Mouse (Mus musculus) CD4-positive helper T cell, adult 2 months (primary cell): ENCODE results near the gene Ksr2.

Experiments
- DNase-seq: peaks from one replicate; pipeline ENCODE4 v3.0.0-alpha.2; 2012; ENCODE audit warnings: low read depth, missing footprints, low spot score

Gene Ksr2

GRCm38 (mm10) chr5:117482013-117482412, 68.2 kb downstream of the Ksr2 start:
- peak; percentile 3 for DNase-seq

DNA sequence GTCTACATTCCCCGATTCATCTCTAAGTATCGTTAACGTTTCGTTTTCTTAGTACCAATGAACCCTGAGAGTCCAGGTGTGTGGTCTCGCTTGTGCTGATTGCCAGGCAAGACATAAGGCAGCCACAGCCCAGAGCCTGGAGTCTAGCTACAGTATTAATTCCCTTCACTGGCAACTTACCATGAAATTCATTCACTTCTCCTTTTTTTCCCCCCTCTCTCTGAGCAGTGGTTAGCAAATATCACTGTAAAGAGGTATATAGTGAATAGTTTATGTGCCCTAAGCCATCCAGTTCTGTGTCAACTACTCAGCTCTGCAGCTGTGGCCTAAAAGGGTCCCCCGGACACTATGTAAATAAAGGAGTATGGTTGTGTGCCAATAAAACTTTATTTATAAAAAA, 71.6 kb downstream of the Ksr2 start:
- DNase-seq = no peak

DNA sequence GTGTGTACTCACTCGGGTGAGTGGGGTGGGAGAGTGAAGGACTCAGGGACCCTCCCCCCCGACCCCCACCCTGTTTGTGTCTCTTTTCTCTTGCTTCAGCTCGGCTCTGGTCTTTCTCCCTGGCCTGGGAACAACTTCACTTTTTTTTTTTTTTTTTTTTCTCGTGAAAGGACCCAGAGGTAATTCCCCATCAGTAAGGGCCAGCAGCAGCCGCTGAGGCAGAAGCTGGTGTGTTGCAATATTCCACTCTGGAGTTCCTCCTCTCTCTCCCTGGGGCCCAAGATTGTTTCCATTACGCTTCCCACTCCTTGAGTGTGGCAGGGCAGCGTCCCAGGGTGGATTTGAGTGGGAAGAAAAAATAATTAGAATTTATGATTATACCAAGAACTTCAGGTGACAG, 72.3 kb downstream of the Ksr2 start:
- no peak for DNase-seq

GRCm38 (mm10) chr5:117488155-117488554, 74.4 kb downstream of the Ksr2 start:
- no peak for DNase-seq

GRCm38 (mm10) chr5:117488670-117489325, 75.0 kb downstream of the Ksr2 start:
- DNase-seq = no peak

- peak; percentile 38 for DNase-seq
Measured at GRCm38 (mm10) chr5:117492933-117493863, 79.4 kb downstream of the Ksr2 start.

DNA sequence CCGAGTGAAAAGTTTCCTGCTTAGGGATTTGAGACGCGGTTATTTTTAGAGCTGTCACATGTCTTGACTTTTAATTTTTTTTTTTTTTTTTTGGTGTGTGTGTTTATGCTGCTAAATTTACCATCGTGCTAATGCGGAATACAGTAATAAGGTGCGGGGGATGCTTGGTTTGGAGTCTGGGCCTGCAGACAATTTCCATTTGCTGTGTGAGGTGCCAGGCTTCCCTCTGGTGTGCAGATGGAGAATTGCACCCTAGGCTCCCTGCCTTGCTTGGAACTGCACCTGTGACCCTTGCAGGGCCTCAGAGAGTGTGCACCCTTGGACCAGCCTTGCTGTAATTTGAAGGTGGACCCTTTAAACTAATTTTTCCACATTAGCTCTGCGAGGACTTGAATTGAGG, 80.1 kb downstream of the Ksr2 start:
- DNase-seq = peak; percentile 53

DNA sequence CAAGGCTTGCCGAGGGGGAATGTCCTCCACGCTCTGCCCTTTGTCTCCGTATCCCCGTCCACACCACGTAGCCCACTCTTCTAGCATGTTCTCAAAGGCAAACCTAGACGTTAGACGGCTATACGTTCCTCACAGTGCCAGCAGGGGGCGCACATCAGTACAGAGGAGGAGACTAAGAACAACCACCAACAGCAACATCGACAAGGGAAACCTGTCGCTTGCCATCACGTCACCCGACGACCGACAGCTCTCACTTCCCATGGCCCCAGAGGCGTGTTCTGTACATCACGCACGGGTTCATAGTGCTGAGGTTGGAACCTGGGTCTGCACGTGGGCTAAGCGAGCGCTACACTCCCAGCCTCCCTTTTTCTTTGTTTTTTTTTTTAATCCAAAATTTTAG, 83.3 kb downstream of the Ksr2 start:
- DNase-seq = no peak

GRCm38 (mm10) chr5:117502611-117503010, 88.8 kb downstream of the Ksr2 start:
- DNase-seq = peak; percentile 38

DNA sequence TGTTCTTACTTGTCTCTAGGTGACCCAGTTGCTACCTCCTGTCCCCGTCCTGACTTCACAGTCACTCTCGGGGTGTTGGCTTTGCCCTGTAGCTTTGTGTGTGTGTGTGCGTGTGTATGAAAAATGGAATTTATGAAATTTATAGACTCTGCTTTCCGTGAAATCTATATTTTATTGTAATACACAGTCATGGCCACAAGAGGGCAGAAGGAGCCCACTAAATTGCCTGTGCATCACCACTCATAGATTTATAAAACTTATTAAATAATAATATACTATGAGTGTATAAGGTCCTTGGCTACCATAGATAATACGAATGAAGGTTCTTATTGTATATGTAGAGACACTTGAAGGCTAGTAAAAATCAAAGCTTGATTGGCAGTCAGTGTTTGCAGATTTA, 90.6 kb downstream of the Ksr2 start:
- no peak for DNase-seq

DNA sequence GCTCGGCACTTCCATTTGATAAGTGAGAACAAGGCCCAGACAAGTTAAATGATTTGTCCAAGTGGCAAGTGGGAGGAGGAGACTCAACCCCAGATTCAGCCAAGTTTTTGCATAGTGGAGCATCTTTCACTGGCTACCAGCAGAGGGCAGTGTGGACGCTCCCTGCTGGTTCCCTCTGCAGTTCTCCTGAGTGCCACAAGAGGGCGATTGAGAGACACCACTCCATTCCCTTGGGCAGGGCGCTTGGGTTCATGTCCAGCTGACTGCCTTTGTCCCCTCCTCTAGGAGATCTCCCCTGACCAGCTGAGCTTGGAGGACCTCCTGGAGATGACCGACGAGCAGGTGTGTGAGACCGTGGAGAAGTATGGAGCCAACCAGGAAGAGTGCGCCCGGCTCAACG, 91.4 kb downstream of the Ksr2 start:
- DNase-seq = peak; percentile 66

GRCm38 (mm10) chr5:117505769-117506168, 92.0 kb downstream of the Ksr2 start:
- DNase-seq = no peak

DNA sequence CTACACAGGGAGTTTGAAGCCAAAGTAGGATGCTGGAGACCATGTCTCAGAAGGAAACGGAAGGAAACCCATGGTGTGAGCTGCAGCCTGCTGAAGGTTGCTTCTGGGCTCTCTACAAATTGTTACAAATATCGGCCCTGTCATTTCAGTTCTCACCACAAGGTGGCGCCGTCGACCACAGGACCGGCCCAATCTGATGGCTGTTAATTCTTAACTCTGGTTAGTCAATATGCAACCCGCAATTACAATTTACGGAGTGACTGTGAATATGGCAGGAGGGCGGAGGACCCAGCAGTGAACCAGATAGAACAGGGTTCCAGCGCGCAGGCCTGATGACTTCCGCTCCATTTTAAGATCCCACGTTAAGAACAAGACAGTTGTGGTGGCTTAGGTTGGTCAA, 92.6 kb downstream of the Ksr2 start:
- peak; percentile 69 for DNase-seq

DNA sequence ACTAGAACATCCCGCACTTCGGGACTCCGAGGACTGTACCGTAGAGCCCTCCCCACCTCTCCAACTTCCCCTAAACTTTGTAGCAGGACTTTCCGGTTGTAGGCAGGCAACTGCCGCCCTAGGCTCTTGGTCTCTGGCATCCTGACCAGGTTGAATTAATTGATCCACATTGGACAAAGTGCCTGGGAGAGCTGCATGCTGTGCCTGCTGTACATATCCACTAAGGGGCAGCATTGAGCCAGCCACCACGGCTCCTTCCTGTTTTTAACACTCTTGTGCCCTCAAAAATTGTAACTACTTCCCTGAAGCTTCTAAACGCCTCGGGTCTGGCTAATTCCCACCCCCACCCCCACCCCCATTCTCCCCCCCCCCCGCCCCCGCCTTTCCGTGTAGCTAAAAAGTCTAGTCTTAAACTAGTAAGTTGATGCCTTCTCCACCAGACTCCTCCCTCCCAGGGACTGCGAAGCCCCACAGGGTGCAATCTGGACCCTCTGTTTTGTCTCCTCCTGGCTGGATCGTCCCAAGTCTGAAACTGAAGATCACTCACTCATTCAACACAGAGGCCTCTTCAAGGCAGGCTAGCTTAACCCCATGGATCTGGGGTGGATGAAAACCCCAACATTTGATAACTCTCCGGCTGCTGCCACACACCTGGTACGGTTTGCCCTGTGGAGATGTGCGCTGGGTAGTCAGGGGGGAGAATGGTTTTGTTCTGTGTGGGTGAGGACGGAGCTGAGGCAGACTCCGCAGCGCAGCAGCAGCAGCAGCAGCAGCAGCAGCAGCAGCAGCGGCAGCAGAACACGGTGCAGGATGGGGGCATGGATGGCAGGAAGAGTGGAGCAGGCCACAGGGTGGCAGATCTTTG, 95.9 kb downstream of the Ksr2 start:
- DNase-seq = peak; percentile 70

DNA sequence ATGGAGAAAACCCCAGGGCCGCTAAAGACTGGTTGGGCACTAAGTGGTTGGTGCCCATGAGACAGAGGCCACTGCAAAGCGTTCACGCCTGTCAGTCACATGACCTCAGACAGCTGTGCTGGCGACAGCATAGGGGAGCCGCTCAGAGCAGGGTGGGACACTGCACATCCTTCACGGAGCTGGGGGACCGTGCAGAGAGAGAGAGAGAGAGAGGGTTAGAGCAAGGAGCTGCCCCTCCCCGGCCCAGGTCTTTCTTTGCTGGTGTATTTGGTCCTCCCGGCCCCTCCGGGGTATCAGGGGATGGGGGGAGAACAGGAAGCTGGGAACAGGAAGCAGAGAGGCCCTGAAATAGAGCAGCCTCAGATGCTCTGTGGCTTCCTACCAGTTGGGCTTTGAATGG, 97.1 kb downstream of the Ksr2 start:
- no peak for DNase-seq

DNA sequence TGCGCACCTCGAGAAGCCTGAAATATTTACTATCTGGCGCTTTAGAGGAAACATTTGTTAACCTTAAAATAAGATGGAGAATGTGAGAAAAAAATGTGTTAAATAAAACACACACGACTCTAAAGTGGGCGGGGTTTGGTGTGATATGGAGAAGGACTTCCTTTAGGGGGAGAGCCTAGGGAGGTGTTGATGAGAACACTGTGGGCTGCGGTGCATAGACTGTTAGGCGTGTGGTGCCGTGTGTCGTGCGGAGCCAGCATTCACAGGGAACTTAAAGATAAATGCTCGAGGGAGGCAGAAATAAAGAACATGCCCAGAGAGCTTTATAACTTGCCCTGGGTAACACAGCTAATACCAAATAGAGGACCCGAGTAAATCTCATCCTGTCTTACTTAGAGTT, 101.6 kb downstream of the Ksr2 start:
- no peak for DNase-seq

- DNase-seq = no peak
Measured at GRCm38 (mm10) chr5:117515861-117516260, 102.1 kb downstream of the Ksr2 start.

- DNase-seq = peak; percentile 42
Measured at GRCm38 (mm10) chr5:117516597-117516996, 102.8 kb downstream of the Ksr2 start.

GRCm38 (mm10) chr5:117519858-117520495, 106.2 kb downstream of the Ksr2 start:
- no peak for DNase-seq

DNA sequence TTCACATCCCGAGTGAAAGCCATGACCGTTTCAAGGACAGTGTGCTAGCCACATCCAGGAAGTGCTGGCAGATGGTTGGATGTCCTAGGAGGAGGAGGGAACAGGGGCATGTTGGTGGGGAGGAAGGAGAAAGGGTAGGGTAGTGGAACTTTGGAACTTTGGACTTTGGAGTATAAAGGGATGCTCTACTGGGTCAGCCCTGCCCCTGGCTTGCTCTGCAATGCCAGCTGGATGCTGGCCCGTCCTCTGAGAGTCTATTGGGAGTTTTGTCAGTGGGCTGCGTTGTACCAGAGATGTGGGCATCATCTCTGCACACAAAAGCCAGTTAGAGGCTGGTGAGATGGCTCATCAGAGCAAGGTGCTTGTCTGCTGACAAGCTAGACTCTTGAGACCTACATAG, 107.4 kb downstream of the Ksr2 start:
- no peak for DNase-seq

DNA sequence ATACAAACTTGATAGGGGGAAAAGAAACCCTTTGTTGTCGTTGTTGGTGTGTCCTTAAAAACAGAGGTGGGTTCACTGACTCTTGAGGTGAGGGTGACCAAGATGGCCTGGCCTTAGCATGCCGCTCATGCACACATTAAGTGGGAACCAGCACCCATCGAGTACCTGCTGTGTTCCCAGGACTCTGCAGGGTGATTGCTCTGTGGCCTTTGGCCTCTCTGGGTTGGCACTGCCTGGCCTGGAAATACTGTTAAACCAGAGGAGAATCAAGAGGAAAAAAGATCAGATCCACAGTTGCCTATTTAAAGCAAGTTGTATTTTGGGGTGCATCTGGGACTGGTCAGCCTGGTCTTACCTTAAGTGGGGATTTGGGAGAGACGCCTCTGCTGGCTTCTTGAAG, 107.9 kb downstream of the Ksr2 start:
- no peak for DNase-seq

DNA sequence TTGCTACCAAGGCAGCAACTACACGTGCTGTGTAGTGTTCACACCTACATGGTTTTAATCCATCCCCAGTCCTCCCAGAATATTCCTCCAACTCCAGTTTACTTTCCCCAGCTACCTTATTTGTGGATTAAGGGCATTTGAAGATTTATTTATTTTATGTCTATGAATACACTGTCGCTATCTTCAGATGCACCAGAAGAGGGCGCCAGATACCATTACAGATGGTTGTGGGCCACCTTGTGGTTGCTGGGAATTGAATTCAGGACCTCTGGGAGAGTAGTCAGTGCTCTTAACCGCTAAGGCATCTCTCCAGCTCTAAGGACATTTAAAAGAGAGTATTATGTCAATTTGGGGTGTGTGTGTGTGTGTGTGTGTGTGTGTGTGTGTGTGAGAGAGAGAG, 108.7 kb downstream of the Ksr2 start:
- DNase-seq = no peak
